Mouse (Mus musculus): ENCODE data around the gene Gm2115. TPM values are rescaled to one million over a fixed set of nuclear protein-coding genes. Genes with fewer than 3 reads are reported as not detected.

Gm2115 gene
- 0.98 and 1.4 TPM in 2 replicates for polyA plus RNA-seq (2015; fragmentation: Nextera tagmentation; extraction: Ambion mirVana)

- WGBS, result 2% methylated on average over 52 of the region's 52 CpGs
- no peak within 1 kb of the TSS for H3K27ac ChIP-seq (ENCODE audit: low read length)
These were observed at the start of gene Gm2115 for GRCm38 (mm10) chr7:84528796-84529533. Gene Gm2115 (plus strand): TSS chr7:84528954.

GRCm38 (mm10) chr7:84483447-84484407 lies 45.0 kb upstream of the Gm2115 start:
- Histone ChIP-seq H3K4me1 (ENCODE audit: control insufficient read depth, insufficient read depth, low read length) (no peaks in the 10 kb centered on the region), H3K27ac (ENCODE audit: low read length) (no peak overlapping the region), H3K9me3 (replicated peaks; ENCODE audit: control insufficient read depth, low read length, poor library complexity, severe bottlenecking) (no peaks in the 10 kb centered on the region), H3K4me3 (ENCODE audit: low read depth, low read length) (no peak overlapping the region), H3K4me2 (ENCODE audit: low read length) (no peak overlapping the region), H3K27me3 (ENCODE audit: control insufficient read depth, insufficient read depth, low read depth, low read length) (no peaks in the 10 kb centered on the region), H3K9ac (ENCODE audit: low read depth, low read length) (no peak overlapping the region), H3K36me3 (ENCODE audit: control insufficient read depth, insufficient read depth, low read length) (no peaks in the 10 kb centered on the region)
- no peak for ATAC-seq
- WGBS, result 78% methylated on average over 3 of the region's 3 CpGs

More at GRCm38 (mm10) chr7:84528796-84529533, at the start of gene Gm2115:
- Histone ChIP-seq H3K9me3 (replicated peaks; ENCODE audit: control insufficient read depth, low read length, poor library complexity, severe bottlenecking) (no peaks in the 10 kb centered on the region), H3K4me2 (ENCODE audit: low read length) (peak within 1 kb of the TSS; percentile 94), H3K9ac (ENCODE audit: low read depth, low read length) (peak within 1 kb of the TSS; percentile 79), H3K27me3 (ENCODE audit: control insufficient read depth, insufficient read depth, low read depth, low read length) (0 out of 2 replicates have a peak, but pooled peaks cover 3% of the 10 kb centered on the region), H3K4me3 (ENCODE audit: low read depth, low read length) (peak within 1 kb of the TSS; percentile 65), H3K4me1 (ENCODE audit: control insufficient read depth, insufficient read depth, low read length) (0 out of 2 replicates have a peak, but pooled peaks cover 2% of the 10 kb centered on the region), H3K36me3 (ENCODE audit: control insufficient read depth, insufficient read depth, low read length) (no peaks in the 10 kb centered on the region)
- peak; percentile 93 for ATAC-seq

GRCm38 (mm10) chr7:84486485-84486884 lies 42.3 kb upstream of the Gm2115 start:
- H3K4me3 ChIP-seq (ENCODE audit: low read depth, low read length), result no peak overlapping the region
- H3K4me2 ChIP-seq (ENCODE audit: low read length), result no peak overlapping the region
- WGBS, result 92% methylated on average over 2 of the region's 2 CpGs
- H3K36me3 ChIP-seq (ENCODE audit: control insufficient read depth, insufficient read depth, low read length), result no peaks in the 10 kb centered on the region
- no peaks in the 10 kb centered on the region for H3K9me3 ChIP-seq (replicated peaks; ENCODE audit: control insufficient read depth, low read length, poor library complexity, severe bottlenecking)
- H3K27ac ChIP-seq (ENCODE audit: low read length), result no peak overlapping the region
- no peak overlapping the region for H3K9ac ChIP-seq (ENCODE audit: low read depth, low read length)
- no peak for ATAC-seq
- no peaks in the 10 kb centered on the region for H3K27me3 ChIP-seq (ENCODE audit: control insufficient read depth, insufficient read depth, low read depth, low read length)
- H3K4me1 ChIP-seq (ENCODE audit: control insufficient read depth, insufficient read depth, low read length), result no peaks in the 10 kb centered on the region

DNA sequence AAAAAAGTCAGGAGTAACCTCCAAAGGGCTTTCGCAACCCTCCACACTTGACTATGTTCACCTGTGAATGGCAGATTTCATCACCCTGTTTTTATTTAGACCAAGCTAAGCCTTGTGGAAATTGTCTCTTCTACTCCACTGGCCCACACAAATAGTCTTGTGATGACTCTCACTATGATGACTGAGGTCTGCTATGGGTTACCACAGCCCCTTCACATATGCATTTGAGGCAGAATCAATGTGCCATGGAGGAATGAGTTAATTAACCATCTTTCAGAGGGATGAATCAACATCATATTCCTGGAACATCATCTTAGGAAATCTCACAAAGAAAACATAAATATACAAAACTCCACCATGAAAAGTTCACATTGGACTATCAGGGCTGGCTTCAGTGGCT lies 25.6 kb upstream of the Gm2115 start:
- H3K36me3 ChIP-seq (ENCODE audit: control insufficient read depth, insufficient read depth, low read length), result no peaks in the 10 kb centered on the region
- H3K4me1 ChIP-seq (ENCODE audit: control insufficient read depth, insufficient read depth, low read length), result no peaks in the 10 kb centered on the region
- no peaks in the 10 kb centered on the region for H3K27me3 ChIP-seq (ENCODE audit: control insufficient read depth, insufficient read depth, low read depth, low read length)
- H3K27ac ChIP-seq (ENCODE audit: low read length), result no peak overlapping the region
- no peak overlapping the region for H3K4me2 ChIP-seq (ENCODE audit: low read length)
- 95% methylated on average over 1 of the region's 1 CpGs for WGBS
- ATAC-seq, result no peak
- H3K9ac ChIP-seq (ENCODE audit: low read depth, low read length), result no peak overlapping the region
- no peaks in the 10 kb centered on the region for H3K9me3 ChIP-seq (replicated peaks; ENCODE audit: control insufficient read depth, low read length, poor library complexity, severe bottlenecking)
- H3K4me3 ChIP-seq (ENCODE audit: low read depth, low read length), result no peak overlapping the region

- Histone ChIP-seq H3K4me2 (ENCODE audit: low read length) (no peak overlapping the region), H3K36me3 (ENCODE audit: control insufficient read depth, insufficient read depth, low read length) (no peaks in the 10 kb centered on the region), H3K27me3 (ENCODE audit: control insufficient read depth, insufficient read depth, low read depth, low read length) (no peaks in the 10 kb centered on the region), H3K9ac (ENCODE audit: low read depth, low read length) (no peak overlapping the region), H3K9me3 (replicated peaks; ENCODE audit: control insufficient read depth, low read length, poor library complexity, severe bottlenecking) (no peaks in the 10 kb centered on the region), H3K4me1 (ENCODE audit: control insufficient read depth, insufficient read depth, low read length) (no peaks in the 10 kb centered on the region; the same call in 1 of the 2 replicates), H3K27ac (ENCODE audit: low read length) (no peak overlapping the region), H3K4me3 (ENCODE audit: low read depth, low read length) (no peak overlapping the region)
- no peak for ATAC-seq
These were observed 10.1 kb upstream of the Gm2115 start for GRCm38 (mm10) chr7:84518533-84519198.

- no peak for ATAC-seq
- Histone ChIP-seq H3K27ac (ENCODE audit: low read length) (no peak overlapping the region), H3K9me3 (replicated peaks; ENCODE audit: control insufficient read depth, low read length, poor library complexity, severe bottlenecking) (no peaks in the 10 kb centered on the region), H3K36me3 (ENCODE audit: control insufficient read depth, insufficient read depth, low read length) (no peaks in the 10 kb centered on the region), H3K4me3 (ENCODE audit: low read depth, low read length) (no peak overlapping the region), H3K4me1 (ENCODE audit: control insufficient read depth, insufficient read depth, low read length) (no peaks in the 10 kb centered on the region; the same call in 1 of the 2 replicates), H3K27me3 (ENCODE audit: control insufficient read depth, insufficient read depth, low read depth, low read length) (no peaks in the 10 kb centered on the region), H3K4me2 (ENCODE audit: low read length) (no peak overlapping the region), H3K9ac (ENCODE audit: low read depth, low read length) (no peak overlapping the region)
- 70% methylated on average over 1 of the region's 1 CpGs for WGBS
These were observed 7.4 kb upstream of the Gm2115 start for GRCm38 (mm10) chr7:84521329-84521728.

- H3K4me2 ChIP-seq (ENCODE audit: low read length), result no peak overlapping the region
- no peaks in the 10 kb centered on the region for H3K27me3 ChIP-seq (ENCODE audit: control insufficient read depth, insufficient read depth, low read depth, low read length)
- no peaks in the 10 kb centered on the region for H3K36me3 ChIP-seq (ENCODE audit: control insufficient read depth, insufficient read depth, low read length)
- ATAC-seq, result 0 out of 2 replicates have a peak, but pooled peaks have one; percentile 56
- H3K9ac ChIP-seq (ENCODE audit: low read depth, low read length), result no peak overlapping the region
- 28% methylated on average over 1 of the region's 1 CpGs for WGBS
- no peak overlapping the region for H3K27ac ChIP-seq (ENCODE audit: low read length)
- no peaks in the 10 kb centered on the region; the same call in 1 of the 2 replicates for H3K4me1 ChIP-seq (ENCODE audit: control insufficient read depth, insufficient read depth, low read length)
- no peaks in the 10 kb centered on the region for H3K9me3 ChIP-seq (replicated peaks; ENCODE audit: control insufficient read depth, low read length, poor library complexity, severe bottlenecking)
- no peak overlapping the region for H3K4me3 ChIP-seq (ENCODE audit: low read depth, low read length)
These were observed 6.3 kb upstream of the Gm2115 start for GRCm38 (mm10) chr7:84522426-84522825.

DNA sequence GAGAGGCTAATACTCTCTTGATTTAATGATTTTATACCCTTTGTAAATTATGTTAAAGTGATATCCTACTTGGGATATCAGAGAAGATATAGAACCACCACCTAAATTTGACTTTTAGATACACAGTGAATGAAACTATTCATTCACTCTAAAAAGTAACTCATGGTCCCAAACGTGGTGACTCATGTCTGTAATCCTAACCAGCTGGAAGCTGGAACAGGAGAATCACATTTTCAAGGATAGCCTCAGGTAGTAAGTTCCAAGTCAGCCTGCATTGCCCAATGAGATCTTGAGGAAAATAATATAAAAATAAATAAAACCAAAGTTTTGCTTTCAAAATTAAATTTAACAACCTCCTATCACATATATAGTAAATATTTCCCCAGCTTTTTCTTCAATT lies 2.6 kb upstream of the Gm2115 start:
- Histone ChIP-seq H3K4me2 (ENCODE audit: low read length) (no peak overlapping the region), H3K27me3 (ENCODE audit: control insufficient read depth, insufficient read depth, low read depth, low read length) (0 out of 2 replicates have a peak, but pooled peaks cover 3% of the 10 kb centered on the region), H3K36me3 (ENCODE audit: control insufficient read depth, insufficient read depth, low read length) (no peaks in the 10 kb centered on the region), H3K4me1 (ENCODE audit: control insufficient read depth, insufficient read depth, low read length) (peaks cover 2% of the 10 kb centered on the region; the same call in 1 of the 2 replicates), H3K9me3 (replicated peaks; ENCODE audit: control insufficient read depth, low read length, poor library complexity, severe bottlenecking) (no peaks in the 10 kb centered on the region), H3K4me3 (ENCODE audit: low read depth, low read length) (no peak overlapping the region), H3K9ac (ENCODE audit: low read depth, low read length) (no peak overlapping the region), H3K27ac (ENCODE audit: low read length) (no peak overlapping the region)
- no peak for ATAC-seq
- whole genome bisulfite sequencing, result 50% methylated on average over 1 of the region's 1 CpGs

Data from midbrain, embryonic 16.5 days (tissue).